Mouse (Mus musculus): ENCODE results near the gene Grip1.

The Grip1 gene

DNA sequence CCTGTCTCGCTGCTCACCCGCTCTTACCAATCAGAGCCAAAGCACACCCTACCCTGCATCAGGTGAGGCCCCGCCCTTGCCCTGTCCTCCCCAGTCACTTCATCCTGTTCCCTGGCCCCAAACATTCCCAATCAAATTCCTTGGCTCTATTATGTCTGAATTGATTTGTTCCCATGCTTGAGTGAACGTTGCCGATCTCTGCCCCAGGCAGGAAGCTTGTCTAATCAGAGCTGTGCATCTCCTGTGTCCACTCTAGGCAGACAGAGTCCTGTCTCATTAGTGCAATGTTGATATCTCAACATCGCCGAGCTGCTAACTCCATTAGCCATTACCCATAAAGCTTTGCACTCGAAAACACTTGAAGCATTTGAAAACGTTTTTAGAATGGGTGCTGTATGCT lies 210.0 kb downstream of the Grip1 start:
- no peak for DNase-seq (ENCODE audit: low read depth, low spot score)

DNA sequence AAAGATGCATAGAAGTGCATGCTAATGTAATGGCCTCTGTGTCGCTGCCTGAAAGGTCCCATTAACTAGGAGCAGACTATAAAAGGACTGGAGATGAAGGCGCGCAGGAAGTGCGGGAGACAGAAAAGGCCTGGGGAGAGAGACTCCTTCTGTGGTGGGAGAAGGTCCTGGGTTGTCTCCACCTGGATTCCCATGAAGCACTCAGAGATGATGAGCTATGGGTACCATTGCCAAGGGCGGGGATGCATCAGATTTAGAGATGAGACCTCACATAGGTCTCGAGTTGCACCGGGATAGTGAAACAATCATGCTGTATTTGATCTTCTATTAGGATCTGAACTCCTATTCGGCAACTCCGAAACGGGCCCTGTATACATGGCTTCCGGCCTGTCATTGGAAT lies 212.8 kb downstream of the Grip1 start:
- no peak for DNase-seq (ENCODE audit: low read depth, low spot score)

GRCm38 (mm10) chr10:119670456-119670855 lies 216.8 kb downstream of the Grip1 start:
- no peak for DNase-seq (ENCODE audit: low read depth, low spot score)

DNA sequence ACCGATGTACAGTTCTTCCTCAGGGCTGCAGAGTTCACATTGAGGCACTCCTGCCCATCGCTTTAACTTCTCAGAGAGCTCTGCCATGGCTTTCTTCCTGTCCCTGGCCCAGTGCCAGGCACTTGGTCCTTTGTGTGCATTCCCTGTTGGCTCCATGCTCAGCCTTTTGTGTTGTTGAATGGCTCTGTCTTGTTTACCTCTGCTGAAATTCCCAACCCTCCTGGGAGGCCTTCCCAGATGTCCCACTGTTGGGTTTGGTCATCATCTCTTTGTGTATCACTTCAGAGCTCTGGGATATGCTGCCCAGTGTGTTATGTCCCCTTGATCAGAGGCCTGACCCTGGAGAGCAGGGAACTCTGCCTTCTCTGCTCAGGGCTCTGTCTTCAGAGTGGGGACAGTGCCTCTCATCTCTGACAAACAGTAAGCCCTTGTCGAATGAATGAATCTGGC lies 230.8 kb downstream of the Grip1 start:
- DNase-seq (ENCODE audit: low read depth, low spot score): no peak

GRCm38 (mm10) chr10:119691358-119692083 lies 237.9 kb downstream of the Grip1 start:
- DNase-seq (ENCODE audit: low read depth, low spot score): no peak

DNA sequence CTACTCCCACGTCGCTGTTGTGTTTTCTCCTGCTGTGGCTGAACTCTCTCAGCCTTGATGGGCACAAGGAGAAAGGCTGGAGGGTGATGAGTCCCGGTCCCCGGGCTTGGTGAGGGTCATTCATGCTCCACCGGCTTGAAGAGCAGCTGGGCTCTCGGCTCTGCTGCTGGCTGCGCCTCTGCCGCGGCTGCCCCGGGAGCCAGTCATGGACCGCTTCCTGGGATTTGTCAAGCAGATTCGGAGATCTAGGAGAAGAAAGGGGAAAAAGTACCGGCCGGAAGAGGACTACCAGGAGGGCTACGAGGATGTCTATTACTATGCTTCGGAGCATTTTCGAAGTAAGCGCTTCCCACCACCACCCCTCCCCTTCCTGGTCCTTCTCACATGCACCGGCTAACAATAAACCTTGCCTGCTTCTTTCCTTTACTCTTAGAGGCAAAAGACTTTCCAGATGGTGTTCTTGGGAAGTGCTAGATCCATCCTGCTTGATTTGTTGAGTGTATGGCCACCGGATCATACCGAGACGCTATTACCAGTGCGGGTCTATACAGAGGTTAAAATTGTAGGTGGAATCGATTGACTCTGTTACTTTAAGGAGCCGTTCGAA lies 238.8 kb downstream of the Grip1 start:
- DNase-seq (ENCODE audit: low read depth, low spot score): no peak

DNA sequence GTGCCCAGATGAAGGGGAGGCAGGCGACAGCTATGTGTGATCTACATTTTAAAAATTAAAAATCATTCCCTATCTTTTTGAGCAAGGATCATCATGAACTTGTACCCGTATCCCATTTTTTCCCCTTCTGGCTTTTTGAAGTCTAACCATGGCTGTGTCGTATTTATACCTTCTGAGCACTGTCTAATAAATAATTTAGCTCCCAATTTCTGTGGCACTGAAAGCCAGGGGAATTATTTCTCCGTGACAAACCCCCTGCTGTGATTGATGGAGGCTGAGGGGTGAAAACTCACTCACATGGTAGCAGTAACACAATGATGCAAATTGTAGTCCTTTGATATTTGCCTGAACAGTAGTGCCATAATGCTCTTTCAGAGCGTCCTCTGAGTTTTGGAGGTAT lies 239.8 kb downstream of the Grip1 start:
- no peak for DNase-seq (ENCODE audit: low read depth, low spot score)

DNA sequence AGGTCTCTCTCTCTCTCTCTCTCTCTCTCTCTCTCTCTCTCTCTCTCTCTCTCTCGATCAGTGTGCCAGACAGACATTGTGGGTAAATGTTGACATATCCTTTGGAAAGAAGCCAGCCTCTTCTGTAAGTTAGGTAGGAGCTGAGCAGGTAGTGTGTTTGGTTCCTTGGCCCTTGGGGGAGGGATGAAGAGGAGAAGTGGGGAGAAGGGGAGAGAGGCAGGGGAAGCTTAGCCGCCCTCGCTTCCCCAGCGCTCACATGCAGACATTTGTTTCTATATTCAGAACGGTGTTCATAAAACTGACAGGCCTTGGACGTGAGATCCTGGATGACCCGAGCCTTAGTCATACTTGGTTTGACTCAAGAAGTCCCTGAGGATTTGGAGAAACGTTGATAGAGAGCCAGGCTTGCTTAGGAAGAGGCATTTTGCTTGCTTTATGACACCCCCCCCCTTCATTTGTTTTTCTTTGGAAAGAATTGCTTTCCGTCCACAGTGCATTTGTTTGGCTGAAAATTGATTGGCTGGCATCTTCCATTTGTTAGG lies 243.7 kb downstream of the Grip1 start:
- no peak for DNase-seq (ENCODE audit: low read depth, low spot score)

- no peak for DNase-seq (ENCODE audit: low read depth, low spot score)
These were observed 251.7 kb downstream of the Grip1 start for GRCm38 (mm10) chr10:119705348-119705747.

DNA sequence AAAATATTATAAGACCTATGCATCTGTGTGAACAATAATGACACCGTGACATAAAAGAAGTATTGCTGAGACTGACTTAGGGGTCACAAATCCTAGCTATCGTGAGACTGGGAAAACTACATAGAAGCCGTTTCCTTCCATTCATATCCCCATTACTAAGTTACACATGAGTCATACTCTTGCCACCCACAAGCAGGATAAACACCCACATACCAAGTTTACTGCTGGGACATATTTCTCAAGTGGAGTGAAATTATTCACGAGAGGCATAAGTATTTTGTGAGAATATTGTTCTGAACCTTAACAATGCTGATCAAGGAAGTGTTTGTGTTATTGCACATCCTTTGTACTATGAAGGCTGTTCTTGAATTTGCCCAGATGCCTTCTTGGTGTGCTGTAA lies 252.7 kb downstream of the Grip1 start:
- no peak for DNase-seq (ENCODE audit: low read depth, low spot score)

GRCm38 (mm10) chr10:119706983-119707382 lies 253.4 kb downstream of the Grip1 start:
- DNase-seq (ENCODE audit: low read depth, low spot score): no peak

DNA sequence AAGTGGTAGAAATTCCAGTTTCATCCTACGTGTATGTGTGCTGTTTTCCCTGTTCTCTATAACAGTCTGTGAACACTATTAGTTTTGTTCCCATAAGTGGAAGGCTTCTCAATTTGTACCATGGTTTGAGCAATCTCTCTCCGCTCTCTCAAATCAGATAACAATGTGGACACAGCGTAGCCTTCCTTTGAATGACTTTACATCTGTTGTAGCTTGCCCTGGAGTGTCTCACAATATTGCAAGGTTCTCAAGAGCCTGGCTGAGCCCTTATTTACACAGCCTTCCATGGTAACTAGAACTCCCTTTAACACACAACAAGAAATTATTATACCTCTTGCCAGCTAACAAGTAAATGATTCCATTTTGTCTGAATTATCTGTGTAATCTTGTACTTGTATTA lies 268.3 kb downstream of the Grip1 start:
- no peak for DNase-seq (ENCODE audit: low read depth, low spot score)

GRCm38 (mm10) chr10:119722471-119722870 lies 268.8 kb downstream of the Grip1 start:
- DNase-seq (ENCODE audit: low read depth, low spot score): no peak

- DNase-seq (ENCODE audit: low read depth, low spot score): no peak
These were observed 270.0 kb downstream of the Grip1 start for GRCm38 (mm10) chr10:119723671-119724070.

- DNase-seq (ENCODE audit: low read depth, low spot score): no peak
These were observed 271.7 kb downstream of the Grip1 start for GRCm38 (mm10) chr10:119725363-119725762.

GRCm38 (mm10) chr10:119725966-119726365 lies 272.3 kb downstream of the Grip1 start:
- no peak for DNase-seq (ENCODE audit: low read depth, low spot score)

- DNase-seq (ENCODE audit: low read depth, low spot score): no peak
These were observed 273.3 kb downstream of the Grip1 start for GRCm38 (mm10) chr10:119726921-119727320.

GRCm38 (mm10) chr10:119730206-119730605 lies 276.6 kb downstream of the Grip1 start:
- DNase-seq (ENCODE audit: low read depth, low spot score): no peak

GRCm38 (mm10) chr10:119735011-119735992 lies 281.7 kb downstream of the Grip1 start:
- no peak for DNase-seq (ENCODE audit: low read depth, low spot score)

DNA sequence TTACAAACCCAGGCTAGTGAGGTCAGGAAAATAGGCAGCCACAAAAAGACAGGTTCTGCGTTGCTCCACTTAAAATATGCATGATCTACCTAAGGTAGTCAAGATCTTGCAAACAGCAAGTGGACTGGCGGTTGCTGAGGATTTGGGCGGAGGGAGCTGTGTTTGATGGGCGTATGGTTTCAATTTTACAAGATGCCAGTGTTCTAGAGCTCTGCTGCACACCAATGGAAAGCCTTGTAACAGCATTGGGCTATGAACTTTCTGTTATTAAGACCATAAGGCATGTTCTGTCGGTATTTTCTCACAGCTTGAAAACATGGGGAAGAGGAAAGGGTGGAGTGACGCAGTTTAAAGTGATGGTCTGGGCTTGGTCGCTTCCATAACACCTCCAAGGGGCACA lies 285.8 kb downstream of the Grip1 start:
- DNase-seq (ENCODE audit: low read depth, low spot score): no peak

GRCm38 (mm10) chr10:119742722-119743121 lies 289.1 kb downstream of the Grip1 start:
- DNase-seq (ENCODE audit: low read depth, low spot score): no peak

GRCm38 (mm10) chr10:119752361-119752798 lies 298.8 kb downstream of the Grip1 start:
- DNase-seq (ENCODE audit: low read depth, low spot score): no peak
